Mouse (Mus musculus): ENCODE data around the gene Aip. TPM values are rescaled to one million over a fixed set of nuclear protein-coding genes. Genes with fewer than 3 reads are reported as not detected.
A peak's percentile ranks its signal among the peaks of the same experiment; 100 is the strongest.

The Aip gene
- total RNA-seq (2021) = 100 to 1,000 TPM; 118 to 125 TPM
- long read RNA-seq, experiment 1, transcript Aip-201 (6 exons, 1,261 nt) = major isoform, 80 of 104 reads
- long read RNA-seq, experiment 1, transcript Aip-202 (7 exons, 1,378 nt) = minor isoform, 6 of 104 reads
- long read RNA-seq, experiment 1, partial matches to known transcripts = 7 of 104 reads
- long read RNA-seq, experiment 1, other reads (novel, unspliced or antisense) = 11 of 104 reads
- long read RNA-seq, experiment 2, transcript Aip-201 (6 exons, 1,261 nt) = major isoform, 50 of 64 reads
- long read RNA-seq, experiment 2, partial matches to known transcripts = 1 of 64 reads
- long read RNA-seq, experiment 2, other reads (novel, unspliced or antisense) = 9 of 64 reads

DNA sequence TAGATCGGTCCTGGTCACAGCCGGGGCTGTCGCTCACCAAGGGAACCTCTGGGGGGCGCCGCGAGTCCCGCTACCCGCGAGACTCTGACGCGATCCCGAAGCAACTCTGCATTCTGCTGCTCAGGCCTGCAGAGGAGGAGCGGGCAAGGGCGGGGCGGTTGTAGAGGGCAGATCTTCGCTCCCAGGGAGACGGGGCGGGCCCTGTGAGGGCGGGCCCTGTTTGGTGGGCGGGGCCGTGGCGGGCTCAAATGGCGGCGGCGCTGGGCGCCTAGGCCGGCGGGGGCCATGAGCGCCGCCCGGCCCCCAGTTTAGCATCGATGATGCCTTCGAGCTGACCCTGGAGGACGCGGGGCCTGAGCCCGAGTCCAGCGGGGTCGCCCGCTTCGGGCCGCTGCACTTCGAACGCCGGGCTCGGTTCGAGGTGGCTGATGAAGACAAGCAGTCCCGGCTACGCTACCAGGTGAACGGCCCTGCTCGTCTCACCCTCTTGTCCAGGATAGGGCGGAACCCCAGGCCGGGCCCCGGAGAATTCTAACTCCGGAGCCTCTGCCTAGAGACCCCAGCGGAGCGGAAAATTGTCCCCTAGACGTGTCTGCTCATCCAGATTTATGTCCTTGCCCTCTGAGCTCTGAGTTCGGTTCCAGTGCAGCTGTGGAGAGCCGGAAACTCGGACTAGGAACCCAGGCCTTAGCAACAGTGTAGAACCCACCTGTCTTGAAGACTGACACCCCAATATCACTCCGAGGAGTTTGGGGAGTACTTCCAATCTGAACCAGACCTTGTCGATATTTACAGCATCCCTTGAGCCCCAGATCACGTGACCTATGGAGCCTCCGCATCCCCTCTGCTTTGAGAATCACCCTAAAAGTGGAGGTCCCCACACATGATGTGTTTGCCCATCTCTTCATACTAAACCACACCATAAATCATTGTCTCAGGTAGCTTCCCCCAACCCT is at the start of gene Aip:
Gene Aip (minus strand): TSS at position 118 of the 956 bp plus-strand sequence.
- Histone ChIP-seq H3K4me3 (peak within 1 kb of the TSS; percentile 55), H3K27ac (peak within 1 kb of the TSS; percentile 81)
- intact Hi-C loops (cut with DNase I) = loop anchor here (1.0 kb wide), 1 partner anchor 105 kb away; the partner anchor contains the start of gene Pold4
- DNase-seq (ENCODE audit: extremely low spot score in 1 of 2, low spot score in 2 of 2) = peak; percentile 97 to 98
- peak; percentile 58 for TF ChIP-seq CTCF (IDR thresholded peaks at IDR 0.05)

DNA sequence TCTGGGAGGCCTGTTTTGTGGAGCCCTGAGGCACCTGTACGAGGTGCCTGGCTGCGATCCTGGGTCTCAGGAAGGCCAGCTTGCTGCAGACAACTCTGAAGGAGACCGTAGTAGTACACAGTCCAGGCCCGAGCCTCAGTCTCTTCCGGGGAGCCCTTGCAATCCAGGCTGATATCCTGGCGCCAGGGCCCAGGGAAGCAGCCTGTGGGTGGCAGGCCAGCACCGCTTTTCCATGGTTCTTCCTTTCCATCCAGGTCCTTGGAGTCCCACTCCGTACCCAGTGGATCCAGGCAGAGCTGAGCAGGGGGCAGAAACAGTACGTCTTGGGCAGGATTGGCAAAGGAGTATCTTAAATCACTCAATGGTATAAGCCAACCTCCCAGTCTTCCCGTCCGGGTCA is 47.3 kb upstream of the Aip start:
- no peak; the same call in none of the 2 replicates for TF ChIP-seq CTCF (IDR thresholded peaks at IDR 0.05)
- H3K4me3 ChIP-seq = no peak overlapping the region
- intact Hi-C loops (cut with DNase I) = no loop called here
- H3K27ac ChIP-seq = no peak overlapping the region
- DNase-seq (ENCODE audit: extremely low spot score in 1 of 2, low spot score in 2 of 2) = no peak

DNA sequence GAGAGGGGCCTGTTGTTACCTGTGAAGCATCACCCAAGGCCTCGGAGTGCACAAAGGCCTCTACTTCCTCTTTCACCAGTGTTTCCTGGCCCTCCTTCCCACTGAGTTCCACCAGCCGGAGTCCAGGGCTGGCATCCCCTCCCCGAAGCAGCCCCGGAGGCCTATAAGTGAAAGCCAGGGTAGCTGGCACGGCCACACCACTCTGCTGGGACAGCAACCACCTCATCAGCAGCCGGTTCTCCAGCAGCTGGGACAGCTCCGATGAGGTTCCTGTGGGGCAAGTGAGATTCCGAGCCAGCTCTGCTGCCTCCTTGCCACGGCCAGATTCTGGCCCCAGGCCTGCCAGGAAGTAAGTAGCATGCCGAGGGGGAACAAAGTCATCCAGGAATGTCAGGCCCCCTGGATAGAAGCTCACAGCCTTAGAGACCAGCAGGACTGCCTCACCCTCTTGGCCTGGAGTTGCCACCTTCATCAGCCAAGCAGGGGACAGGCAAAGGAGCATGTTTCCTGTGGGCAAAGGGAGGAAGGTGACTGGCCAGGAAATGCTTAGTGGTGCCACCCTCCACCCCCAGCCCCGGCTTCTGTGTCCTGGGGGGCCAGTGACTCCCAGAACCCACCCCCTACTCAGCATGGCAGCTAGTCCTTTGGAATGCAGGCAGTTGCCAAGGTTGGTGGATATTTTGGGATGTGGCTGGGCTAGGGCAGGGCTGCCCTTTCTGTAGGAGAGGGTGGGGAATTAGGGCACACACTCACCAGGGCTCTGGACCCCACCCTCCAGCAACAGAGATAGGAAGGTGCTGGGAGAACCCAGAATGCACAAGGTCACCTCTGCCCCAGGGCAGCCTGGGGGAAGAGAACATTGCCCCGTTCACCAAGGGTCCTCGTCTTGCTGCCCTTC is 46.0 kb upstream of the Aip start:
- Histone ChIP-seq H3K4me3 (no peak overlapping the region), H3K27ac (no peak overlapping the region)
- no peak for TF ChIP-seq CTCF (IDR thresholded peaks at IDR 0.05)
- intact Hi-C loops (cut with DNase I) = loop anchor here (2.0 kb wide), 1 partner anchor 57 kb away; no protein-coding TSS in a partner anchor
- DNase-seq (ENCODE audit: extremely low spot score in 1 of 2, low spot score in 2 of 2) = no peak

GRCm38 (mm10) chr19:4170723-4171392 is 45.2 kb upstream of the Aip start:
- H3K4me3 ChIP-seq = no peak overlapping the region
- no peak overlapping the region; the same call in 1 of the 2 replicates for H3K27ac ChIP-seq
- TF ChIP-seq CTCF (IDR thresholded peaks at IDR 0.05) = no peak
- intact Hi-C loops (cut with DNase I) = loop anchor here (2.0 kb wide), 1 partner anchor 58 kb away; no protein-coding TSS in a partner anchor
- no peak for DNase-seq (ENCODE audit: extremely low spot score in 1 of 2, low spot score in 2 of 2)

DNA sequence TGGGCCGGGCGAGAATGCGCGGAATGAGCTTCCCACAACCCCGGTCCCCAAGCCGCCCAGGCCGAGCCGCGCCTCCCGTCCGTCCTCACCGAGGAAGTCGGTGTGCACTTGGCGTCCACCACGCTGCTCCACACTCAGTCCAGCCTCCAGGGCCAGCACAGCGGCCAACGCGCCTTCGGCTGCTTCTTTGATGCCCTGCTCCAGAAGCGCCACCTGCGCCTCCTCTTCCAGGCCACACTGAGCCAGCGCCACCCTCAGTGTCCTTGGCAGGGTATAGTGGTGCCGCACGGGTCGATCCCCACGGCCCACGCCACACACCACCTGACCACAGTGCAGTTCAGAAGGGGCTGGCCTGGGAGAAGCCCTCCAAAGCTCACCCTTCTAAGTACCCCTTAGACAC is 44.2 kb upstream of the Aip start:
- no peak for TF ChIP-seq CTCF (IDR thresholded peaks at IDR 0.05)
- Histone ChIP-seq H3K27ac (peak overlapping the region; percentile 89), H3K4me3 (peak overlapping the region; percentile 54)
- DNase-seq (ENCODE audit: extremely low spot score in 1 of 2, low spot score in 2 of 2) = peak in 1 of 2 experiments; percentile 48
- intact Hi-C loops (cut with DNase I) = loop anchor here (1.0 to 2.0 kb wide), 2 partner anchors 22 to 59 kb away; partner anchors contain the start of gene Ppp1ca

DNA sequence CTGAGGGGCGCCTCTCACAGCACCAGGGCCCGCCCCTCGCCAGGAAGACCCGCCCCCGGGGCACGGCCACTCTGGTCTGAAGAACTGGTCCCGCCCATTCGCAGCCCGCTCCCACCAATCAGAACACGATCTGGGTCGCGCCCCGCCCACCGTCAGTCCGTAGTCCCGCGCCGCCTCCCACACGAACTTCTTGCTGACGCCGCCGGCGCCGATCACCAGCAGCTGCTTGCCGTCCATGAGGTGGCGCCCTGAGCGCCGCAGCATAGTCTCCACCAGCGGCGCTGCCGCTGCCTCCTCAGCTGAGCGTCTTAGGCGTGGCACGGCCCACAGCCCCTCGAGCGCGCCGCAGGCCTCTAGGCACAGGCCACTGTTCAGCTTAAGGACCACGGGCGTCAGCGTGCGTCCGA is 43.7 kb upstream of the Aip start:
- intact Hi-C loops (cut with DNase I) = loop anchor here (1.0 kb wide), 1 partner anchor 23 kb away; the partner anchor contains the start of gene Ppp1ca
- peak; percentile 100 for DNase-seq (ENCODE audit: extremely low spot score in 1 of 2, low spot score in 2 of 2)
- H3K4me3 ChIP-seq = peak overlapping the region; percentile 54

DNA sequence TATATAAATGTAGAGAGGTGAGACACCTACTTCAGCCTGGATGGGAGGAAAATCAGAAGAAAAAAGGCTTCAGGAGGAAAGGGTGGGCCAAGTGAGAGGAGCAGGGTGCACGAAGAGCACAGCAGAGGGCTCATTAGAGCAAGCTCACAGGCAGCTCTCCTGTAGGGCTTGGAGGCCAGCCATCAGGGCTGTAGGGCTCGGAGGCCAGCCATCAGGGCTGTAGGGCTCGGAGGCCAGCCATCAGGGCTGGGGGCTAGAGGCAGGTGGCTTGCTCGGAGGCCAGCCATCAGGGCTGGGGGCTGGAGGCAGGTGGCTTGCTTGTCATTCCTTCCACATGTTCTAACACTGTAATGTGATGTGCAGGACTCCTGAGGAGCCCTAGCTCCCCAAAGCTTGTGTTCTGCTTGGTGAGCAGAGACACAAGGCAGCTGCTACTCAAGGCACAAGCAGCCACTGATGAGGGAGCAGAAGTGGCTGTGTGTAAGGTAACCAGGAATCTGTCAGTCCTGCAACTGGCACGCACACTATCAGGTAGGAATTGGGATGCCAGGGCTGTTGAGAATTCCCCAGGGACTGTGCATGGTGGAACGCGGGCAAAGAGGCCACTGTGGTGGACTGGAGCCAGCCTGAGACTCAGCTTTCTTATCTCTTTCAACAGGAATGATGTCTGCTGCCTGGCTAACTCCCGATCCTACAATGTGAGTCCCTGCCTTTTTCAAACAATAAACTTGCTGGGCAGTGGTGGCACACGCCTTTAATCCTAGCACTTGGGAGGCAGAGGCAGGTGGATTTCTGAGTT is 41.2 kb upstream of the Aip start:
- intact Hi-C loops (cut with DNase I) = no loop called here
- Histone ChIP-seq H3K4me3 (no peak overlapping the region), H3K27ac (no peak overlapping the region)
- no peak for TF ChIP-seq CTCF (IDR thresholded peaks at IDR 0.05)
- no peak for DNase-seq (ENCODE audit: extremely low spot score in 1 of 2, low spot score in 2 of 2)

More for the DNA sequence above, 43.7 kb upstream of the Aip start:
- TF ChIP-seq CTCF (IDR thresholded peaks at IDR 0.05) = peak; percentile 86
- peak overlapping the region; percentile 89 for H3K27ac ChIP-seq

DNA sequence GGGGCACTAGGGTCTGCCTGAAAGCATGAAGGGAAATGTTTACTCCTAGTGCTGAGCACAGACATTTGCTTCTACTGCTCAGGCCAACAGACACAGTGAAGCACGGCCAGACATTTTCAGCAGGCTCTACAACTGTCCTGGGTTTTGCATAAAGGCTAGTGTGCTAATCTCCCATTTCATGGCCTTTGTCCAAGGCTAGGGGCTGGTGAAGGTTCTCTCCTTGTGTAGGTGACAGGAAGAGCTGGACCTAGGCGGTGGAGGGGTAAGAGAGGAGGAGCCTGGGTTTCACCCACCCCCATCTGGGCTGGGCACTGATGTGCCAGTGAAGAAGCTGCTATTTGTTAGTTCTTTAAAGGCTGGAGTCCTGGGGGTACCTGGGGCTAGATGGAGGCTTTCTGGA is 39.1 kb upstream of the Aip start:
- no peak overlapping the region for H3K4me3 ChIP-seq
- no peak for DNase-seq (ENCODE audit: extremely low spot score in 1 of 2, low spot score in 2 of 2)
- intact Hi-C loops (cut with DNase I) = no loop called here
- H3K27ac ChIP-seq = no peak overlapping the region
- TF ChIP-seq CTCF (IDR thresholded peaks at IDR 0.05) = no peak

GRCm38 (mm10) chr19:4164100-4164499 is 38.4 kb upstream of the Aip start:
- H3K4me3 ChIP-seq = no peak overlapping the region
- DNase-seq (ENCODE audit: extremely low spot score in 1 of 2, low spot score in 2 of 2) = no peak
- no peak for TF ChIP-seq CTCF (IDR thresholded peaks at IDR 0.05)
- intact Hi-C loops (cut with DNase I) = no loop called here
- H3K27ac ChIP-seq = no peak overlapping the region

- H3K4me3 ChIP-seq = peak overlapping the region; percentile 76
- H3K27ac ChIP-seq = peak overlapping the region; percentile 84
- intact Hi-C loops (cut with DNase I) = no loop called here
- no peak for TF ChIP-seq CTCF (IDR thresholded peaks at IDR 0.05)
- no peak for DNase-seq (ENCODE audit: extremely low spot score in 1 of 2, low spot score in 2 of 2)
These were observed 37.9 kb upstream of the Aip start for GRCm38 (mm10) chr19:4163543-4163887.

All from left cerebral cortex, adult 2 months (tissue).